Mouse (Mus musculus) forebrain, postnatal 0 days (tissue): ENCODE measurements around the gene Atp6v1c2. TPM values are rescaled to one million over a fixed set of nuclear protein-coding genes. Genes with fewer than 3 reads are reported as not detected.

Source experiments
- ATAC-seq: fragments of 200-750 bp; cut with Nextera tagmentation; 2 replicates; pipeline ENCODE4 v1.8.0; 2017; ENCODE audit warnings: mild to moderate bottlenecking, moderate library complexity
- DNase-seq: peaks from one replicate; pipeline ENCODE4 v3.0.0-alpha.2; 2015
- H3K27ac ChIP-seq: fragments of 300-500 bp; sonication (generic); 2 replicates; pipeline ENCODE4 v1.5.1; 2014; ENCODE audit warnings: low read depth, mild to moderate bottlenecking, antibody characterized with exemption, low read length, moderate library complexity, mixed read lengths
- H3K27me3 ChIP-seq: fragments of 300-500 bp; sonication (generic); 2 replicates; pipeline ENCODE4 v1.6.1; 2014; ENCODE audit warnings: mild to moderate bottlenecking, low read length, mixed read lengths; ENCODE audit not compliant: insufficient read depth
- H3K36me3 ChIP-seq: fragments of 300-500 bp; sonication (generic); 2 replicates; pipeline ENCODE4 v1.6.1; 2014; ENCODE audit warnings: mild to moderate bottlenecking, moderate library complexity; ENCODE audit not compliant: insufficient read depth
- H3K4me1 ChIP-seq: fragments of 300-500 bp; sonication (generic); 2 replicates; pipeline ENCODE4 v1.6.1; 2014; ENCODE audit warnings: antibody characterized with exemption; ENCODE audit not compliant: insufficient read depth
- H3K4me2 ChIP-seq: fragments of 300-500 bp; sonication (generic); 2 replicates; pipeline ENCODE4 v1.6.1; 2014; ENCODE audit warnings: low read depth, mild to moderate bottlenecking, moderate library complexity
- H3K4me3 ChIP-seq: fragments of 300-500 bp; sonication (generic); 2 replicates; pipeline ENCODE4 v1.5.1; 2014; ENCODE audit warnings: low read depth, low read length, mixed read lengths
- H3K9ac ChIP-seq: fragments of 300-500 bp; sonication (generic); 2 replicates; pipeline ENCODE4 v1.6.1; 2014; ENCODE audit warnings: mild to moderate bottlenecking
- H3K9me3 ChIP-seq: fragments of 300-500 bp; sonication (generic); 2 replicates; pipeline ENCODE4 v1.6.1; 2016; ENCODE audit warnings: low read length
- CTCF ChIP-seq: sonication (generic); IDR thresholded peaks from 2 replicates; pipeline ENCODE4 v1.5.1; 2016; ENCODE audit warnings: antibody characterized with exemption, control low read depth, low read depth
- WGBS: fragments of 180-500 bp; shearing (Covaris S2); extraction: QIAGEN DNeasy Blood & Tissue Kit; methylation state at CpG from one replicate; pipeline ENCODE4 v1.1.7; 2014; 5-methylcytosine and 5-hydroxymethylcytosine counted together
- polyA plus RNA-seq: library from polyadenylated mRNA; unstranded; fragments of >200 nt; fragmentation: Nextera tagmentation; extraction: Ambion mirVana; gene quantifications from 2 replicates; pipeline ENCODE4 v1.2.1, GENCODE M21; 2015
- total RNA-seq: library from RNA; depleted of rRNA; stranded (reverse); fragments of >200 nt; gene quantifications from 2 replicates; pipeline ENCODE4 v1.2.3, GENCODE M21; 2014

Atp6v1c2 gene
- total and polyA plus RNA-seq, 2 experiments from 2014 or later, result 0.86 to 1.6 TPM

GRCm38 (mm10) chr12:17333459-17333858 lies 4.3 kb upstream of the Atp6v1c2 start:
- no peak for ATAC-seq

GRCm38 (mm10) chr12:17324549-17325470 lies 4.3 kb downstream of the Atp6v1c2 start:
- H3K9ac ChIP-seq, result peak overlapping the region; percentile 49
- TF ChIP-seq CTCF, result no peak
- DNase-seq (no peak), ATAC-seq (peak; percentile 70)
- H3K27me3 ChIP-seq, result peaks cover 17% of the 10 kb centered on the region
- H3K27ac ChIP-seq, result no peak overlapping the region
- H3K9me3 ChIP-seq, result no peaks in the 10 kb centered on the region
- H3K4me2 ChIP-seq, result peak overlapping the region; percentile 84
- 4% methylated on average over 51 of the region's 51 CpGs for WGBS
- peak overlapping the region; percentile 40 for H3K4me3 ChIP-seq
- H3K4me1 ChIP-seq, result no peaks in the 10 kb centered on the region
- no peaks in the 10 kb centered on the region for H3K36me3 ChIP-seq

More at GRCm38 (mm10) chr12:17333459-17333858, 4.3 kb upstream of the Atp6v1c2 start:
- Histone ChIP-seq H3K9me3 (no peaks in the 10 kb centered on the region), H3K27ac (no peak overlapping the region), H3K9ac (no peak overlapping the region), H3K4me3 (no peak overlapping the region), H3K4me2 (no peak overlapping the region), H3K27me3 (no peaks in the 10 kb centered on the region), H3K36me3 (no peaks in the 10 kb centered on the region), H3K4me1 (no peaks in the 10 kb centered on the region)
- 30% methylated on average over 1 of the region's 1 CpGs for WGBS
- TF ChIP-seq CTCF, result no peak
- no peak for DNase-seq

- Histone ChIP-seq H3K27me3 (0 out of 2 replicates have a peak, but pooled peaks cover 1% of the 10 kb centered on the region), H3K36me3 (no peaks in the 10 kb centered on the region), H3K4me2 (no peak overlapping the region), H3K9me3 (no peaks in the 10 kb centered on the region), H3K4me1 (no peaks in the 10 kb centered on the region), H3K4me3 (no peak overlapping the region), H3K27ac (no peak overlapping the region), H3K9ac (no peak overlapping the region)
- DNase-seq (no peak), ATAC-seq (no peak)
- WGBS, result 72% methylated on average over 3 of the region's 3 CpGs
- no peak for TF ChIP-seq CTCF
Measured at GRCm38 (mm10) chr12:17318453-17318852, 10.7 kb downstream of the Atp6v1c2 start.

- no peak overlapping the region for H3K4me2 ChIP-seq
- no peak for TF ChIP-seq CTCF
- no peak overlapping the region for H3K4me3 ChIP-seq
- no peak overlapping the region for H3K9ac ChIP-seq
- H3K27ac ChIP-seq, result no peak overlapping the region
- no peaks in the 10 kb centered on the region for H3K9me3 ChIP-seq
- no peaks in the 10 kb centered on the region for H3K36me3 ChIP-seq
- ATAC-seq (no peak), DNase-seq (no peak)
- WGBS, result 78% methylated on average over 4 of the region's 4 CpGs
- H3K27me3 ChIP-seq, result no peaks in the 10 kb centered on the region
- H3K4me1 ChIP-seq, result no peaks in the 10 kb centered on the region
Measured at GRCm38 (mm10) chr12:17317970-17318369, 11.2 kb downstream of the Atp6v1c2 start.

GRCm38 (mm10) chr12:17316096-17316495 lies 13.1 kb downstream of the Atp6v1c2 start:
- Histone ChIP-seq H3K4me3 (no peak overlapping the region), H3K9me3 (no peaks in the 10 kb centered on the region), H3K36me3 (no peaks in the 10 kb centered on the region), H3K27me3 (no peaks in the 10 kb centered on the region), H3K4me2 (no peak overlapping the region), H3K4me1 (no peaks in the 10 kb centered on the region), H3K27ac (no peak overlapping the region), H3K9ac (no peak overlapping the region)
- TF ChIP-seq CTCF, result no peak
- WGBS, result 91% methylated on average over 5 of the region's 5 CpGs
- ATAC-seq (no peak), DNase-seq (no peak)

GRCm38 (mm10) chr12:17310852-17311839 lies 18.0 kb downstream of the Atp6v1c2 start:
- no peak overlapping the region for H3K9ac ChIP-seq
- no peak for TF ChIP-seq CTCF
- no peak overlapping the region for H3K4me3 ChIP-seq
- H3K4me2 ChIP-seq, result peak overlapping the region; percentile 9; the same call in 1 of the 2 replicates
- no peaks in the 10 kb centered on the region for H3K27me3 ChIP-seq
- H3K9me3 ChIP-seq, result no peaks in the 10 kb centered on the region
- H3K36me3 ChIP-seq, result no peaks in the 10 kb centered on the region
- no peaks in the 10 kb centered on the region for H3K4me1 ChIP-seq
- WGBS, result 17% methylated on average over 16 of the region's 16 CpGs
- ATAC-seq, result peak; percentile 76
- H3K27ac ChIP-seq, result peak overlapping the region; percentile 21; the same call in 1 of the 2 replicates
- peak; percentile 43 for DNase-seq
